Mouse (Mus musculus): ENCODE measurements around the gene Fhl3. TPM values are rescaled to one million over a fixed set of nuclear protein-coding genes. Genes with fewer than 3 reads are reported as not detected.

Fhl3 gene
- polyA plus RNA-seq, 1 experiment from 2014 or later: 6.4 TPM

- no peak overlapping the region for H3K4me3 ChIP-seq (ENCODE audit: low read depth, low read length)
- ATAC-seq (replicated peaks; ENCODE audit: insufficient number of reproducible peaks, low FRiP score, low TSS enrichment): no peak
- no peak overlapping the region for H3K9ac ChIP-seq (ENCODE audit: low read depth, low read length)
- peaks cover 6% of the 10 kb centered on the region; the same call in 1 of the 2 replicates for H3K4me1 ChIP-seq (ENCODE audit: control insufficient read depth, insufficient read depth, low read length)
- peak overlapping the region; percentile 69 for H3K4me2 ChIP-seq
- 74% methylated on average over 8 of the region's 8 CpGs for WGBS (ENCODE audit: insufficient replicate concordance)
- H3K27ac ChIP-seq (ENCODE audit: low read depth, low read length): peak overlapping the region; percentile 11; the same call in 1 of the 2 replicates
- no peaks in the 10 kb centered on the region for H3K9me3 ChIP-seq (replicated peaks; ENCODE audit: control insufficient read depth, low read length)
- peaks cover 10% of the 10 kb centered on the region for H3K27me3 ChIP-seq (ENCODE audit: control insufficient read depth, insufficient read depth, low read length)
- no peaks in the 10 kb centered on the region for H3K36me3 ChIP-seq (ENCODE audit: control insufficient read depth, insufficient read depth, low read length)
Measured at GRCm38 (mm10) chr4:124691455-124691854, 9.0 kb upstream of the Fhl3 start.

GRCm38 (mm10) chr4:124692416-124692861 is 8.1 kb upstream of the Fhl3 start:
- H3K9me3 ChIP-seq (replicated peaks; ENCODE audit: control insufficient read depth, low read length): no peaks in the 10 kb centered on the region
- ATAC-seq (replicated peaks; ENCODE audit: insufficient number of reproducible peaks, low FRiP score, low TSS enrichment): no peak
- peak overlapping the region; percentile 76 for H3K4me3 ChIP-seq (ENCODE audit: low read depth, low read length)
- no peak overlapping the region for H3K27ac ChIP-seq (ENCODE audit: low read depth, low read length)
- H3K4me1 ChIP-seq (ENCODE audit: control insufficient read depth, insufficient read depth, low read length): peaks cover 6% of the 10 kb centered on the region; the same call in 1 of the 2 replicates
- H3K27me3 ChIP-seq (ENCODE audit: control insufficient read depth, insufficient read depth, low read length): peaks cover 10% of the 10 kb centered on the region
- peak overlapping the region; percentile 69 for H3K4me2 ChIP-seq
- peak overlapping the region; percentile 85 for H3K9ac ChIP-seq (ENCODE audit: low read depth, low read length)
- no peaks in the 10 kb centered on the region for H3K36me3 ChIP-seq (ENCODE audit: control insufficient read depth, insufficient read depth, low read length)
- WGBS (ENCODE audit: insufficient replicate concordance): 61% methylated on average over 3 of the region's 3 CpGs

- no peaks in the 10 kb centered on the region for H3K36me3 ChIP-seq (ENCODE audit: control insufficient read depth, insufficient read depth, low read length)
- peak within 1 kb of the TSS; percentile 48 for H3K27ac ChIP-seq (ENCODE audit: low read depth, low read length)
- WGBS (ENCODE audit: insufficient replicate concordance): 1% methylated on average over 43 of the region's 43 CpGs
- H3K9me3 ChIP-seq (replicated peaks; ENCODE audit: control insufficient read depth, low read length): no peaks in the 10 kb centered on the region
- peaks cover 10% of the 10 kb centered on the region for H3K27me3 ChIP-seq (ENCODE audit: control insufficient read depth, insufficient read depth, low read length)
- H3K4me3 ChIP-seq (ENCODE audit: low read depth, low read length): peak within 1 kb of the TSS; percentile 76
- peaks cover 6% of the 10 kb centered on the region; the same call in 1 of the 2 replicates for H3K4me1 ChIP-seq (ENCODE audit: control insufficient read depth, insufficient read depth, low read length)
- ATAC-seq (replicated peaks; ENCODE audit: insufficient number of reproducible peaks, low FRiP score, low TSS enrichment): peak; percentile 85
- peak within 1 kb of the TSS; percentile 69 for H3K4me2 ChIP-seq
- peak within 1 kb of the TSS; percentile 85 for H3K9ac ChIP-seq (ENCODE audit: low read depth, low read length)
Measured at GRCm38 (mm10) chr4:124693135-124693894, 7.2 kb upstream of the Fhl3 start, which contains the start of gene Utp11. TSS of gene Utp11 (minus strand) at chr4:124693600.

- H3K4me3 ChIP-seq (ENCODE audit: low read depth, low read length): no peak overlapping the region
- no peak overlapping the region for H3K27ac ChIP-seq (ENCODE audit: low read depth, low read length)
- no peak for ATAC-seq (replicated peaks; ENCODE audit: insufficient number of reproducible peaks, low FRiP score, low TSS enrichment)
- peaks cover 10% of the 10 kb centered on the region for H3K27me3 ChIP-seq (ENCODE audit: control insufficient read depth, insufficient read depth, low read length)
- no peak overlapping the region for H3K9ac ChIP-seq (ENCODE audit: low read depth, low read length)
- H3K4me1 ChIP-seq (ENCODE audit: control insufficient read depth, insufficient read depth, low read length): peaks cover 6% of the 10 kb centered on the region
- WGBS (ENCODE audit: insufficient replicate concordance): 79% methylated on average over 2 of the region's 2 CpGs
- no peaks in the 10 kb centered on the region for H3K36me3 ChIP-seq (ENCODE audit: control insufficient read depth, insufficient read depth, low read length)
- H3K4me2 ChIP-seq: no peak overlapping the region
- no peaks in the 10 kb centered on the region for H3K9me3 ChIP-seq (replicated peaks; ENCODE audit: control insufficient read depth, low read length)
Measured at GRCm38 (mm10) chr4:124694572-124694971, 5.9 kb upstream of the Fhl3 start.

- 15% methylated on average over 18 of the region's 18 CpGs for WGBS (ENCODE audit: insufficient replicate concordance)
- peaks cover 10% of the 10 kb centered on the region for H3K27me3 ChIP-seq (ENCODE audit: control insufficient read depth, insufficient read depth, low read length)
- H3K27ac ChIP-seq (ENCODE audit: low read depth, low read length): no peak overlapping the region
- peaks cover 9% of the 10 kb centered on the region for H3K4me1 ChIP-seq (ENCODE audit: control insufficient read depth, insufficient read depth, low read length)
- H3K4me2 ChIP-seq: peak overlapping the region; percentile 31
- H3K9ac ChIP-seq (ENCODE audit: low read depth, low read length): no peak overlapping the region
- no peaks in the 10 kb centered on the region for H3K36me3 ChIP-seq (ENCODE audit: control insufficient read depth, insufficient read depth, low read length)
- H3K4me3 ChIP-seq (ENCODE audit: low read depth, low read length): no peak overlapping the region
- no peak for ATAC-seq (replicated peaks; ENCODE audit: insufficient number of reproducible peaks, low FRiP score, low TSS enrichment)
- H3K9me3 ChIP-seq (replicated peaks; ENCODE audit: control insufficient read depth, low read length): no peaks in the 10 kb centered on the region
Measured at GRCm38 (mm10) chr4:124695786-124696516, 4.5 kb upstream of the Fhl3 start.

GRCm38 (mm10) chr4:124699791-124700190 is 710 bp upstream of the Fhl3 start:
- ATAC-seq (replicated peaks; ENCODE audit: insufficient number of reproducible peaks, low FRiP score, low TSS enrichment): no peak
- Histone ChIP-seq H3K4me2 (peak overlapping the region; percentile 94), H3K9ac (ENCODE audit: low read depth, low read length) (peak overlapping the region; percentile 86), H3K36me3 (ENCODE audit: control insufficient read depth, insufficient read depth, low read length) (no peaks in the 10 kb centered on the region), H3K27me3 (ENCODE audit: control insufficient read depth, insufficient read depth, low read length) (peaks cover 10% of the 10 kb centered on the region), H3K27ac (ENCODE audit: low read depth, low read length) (no peak overlapping the region), H3K9me3 (replicated peaks; ENCODE audit: control insufficient read depth, low read length) (no peaks in the 10 kb centered on the region), H3K4me3 (ENCODE audit: low read depth, low read length) (peak overlapping the region; percentile 90), H3K4me1 (ENCODE audit: control insufficient read depth, insufficient read depth, low read length) (peaks cover 29% of the 10 kb centered on the region)
- 13% methylated on average over 6 of the region's 6 CpGs for WGBS (ENCODE audit: insufficient replicate concordance)

GRCm38 (mm10) chr4:124701052-124701845 is 748 bp downstream of the Fhl3 start:
- no peaks in the 10 kb centered on the region for H3K27me3 ChIP-seq (ENCODE audit: control insufficient read depth, insufficient read depth, low read length)
- H3K27ac ChIP-seq (ENCODE audit: low read depth, low read length): peak overlapping the region; percentile 62
- no peaks in the 10 kb centered on the region for H3K9me3 ChIP-seq (replicated peaks; ENCODE audit: control insufficient read depth, low read length)
- 0 out of 2 replicates have a peak, but pooled peaks cover 4% of the 10 kb centered on the region for H3K36me3 ChIP-seq (ENCODE audit: control insufficient read depth, insufficient read depth, low read length)
- 3% methylated on average over 22 of the region's 22 CpGs for WGBS (ENCODE audit: insufficient replicate concordance)
- H3K9ac ChIP-seq (ENCODE audit: low read depth, low read length): peak overlapping the region; percentile 86
- H3K4me2 ChIP-seq: peak overlapping the region; percentile 94
- H3K4me3 ChIP-seq (ENCODE audit: low read depth, low read length): peak overlapping the region; percentile 90
- peaks cover 41% of the 10 kb centered on the region for H3K4me1 ChIP-seq (ENCODE audit: control insufficient read depth, insufficient read depth, low read length)
- peak; percentile 4; the same call in 1 of the 2 replicates for ATAC-seq (replicated peaks; ENCODE audit: insufficient number of reproducible peaks, low FRiP score, low TSS enrichment)

- no peak for ATAC-seq (replicated peaks; ENCODE audit: insufficient number of reproducible peaks, low FRiP score, low TSS enrichment)
- Histone ChIP-seq H3K4me2 (peak overlapping the region; percentile 94), H3K9me3 (replicated peaks; ENCODE audit: control insufficient read depth, low read length) (no peaks in the 10 kb centered on the region), H3K36me3 (ENCODE audit: control insufficient read depth, insufficient read depth, low read length) (0 out of 2 replicates have a peak, but pooled peaks cover 4% of the 10 kb centered on the region), H3K9ac (ENCODE audit: low read depth, low read length) (peak overlapping the region; percentile 86; the same call in 1 of the 2 replicates), H3K4me1 (ENCODE audit: control insufficient read depth, insufficient read depth, low read length) (peaks cover 41% of the 10 kb centered on the region), H3K4me3 (ENCODE audit: low read depth, low read length) (peak overlapping the region; percentile 90), H3K27ac (ENCODE audit: low read depth, low read length) (peak overlapping the region; percentile 41), H3K27me3 (ENCODE audit: control insufficient read depth, insufficient read depth, low read length) (no peaks in the 10 kb centered on the region)
- 42% methylated on average over 4 of the region's 5 CpGs for WGBS (ENCODE audit: insufficient replicate concordance)
Measured at GRCm38 (mm10) chr4:124701916-124702315, 1.4 kb downstream of the Fhl3 start.

All from heart, embryonic 11.5 days (tissue).